Mouse (Mus musculus) gastrocnemius, postnatal 10 days (tissue): ENCODE data around the gene Dip2b. TPM values are rescaled to one million over a fixed set of nuclear protein-coding genes. Genes with fewer than 3 reads are reported as not detected.
A peak's percentile ranks its signal among the peaks of the same experiment; 100 is the strongest.

Source experiments
- DNase-seq: peaks from one replicate; pipeline ENCODE4 v3.0.0; 2021; ENCODE audit warnings: mixed read lengths
- long read RNA-seq, 2 experiments: library from polyadenylated mRNA; stranded (forward); transcript quantifications; one replicate each; pipeline ENCODE4 v2.0.0; 2021
- total RNA-seq, 2 experiments: library from RNA; stranded (reverse); gene quantifications; 2 replicates each; pipeline ENCODE4 v1.2.3; 2021

Dip2b gene
- 10 to 100 TPM; 17.5 to 19.3 TPM for total RNA-seq
- long read RNA-seq, experiment 1, full-length matches to known transcripts, result 1 of 18 reads
- long read RNA-seq, experiment 1, partial matches to known transcripts, result 13 of 18 reads
- long read RNA-seq, experiment 1, other reads (novel, unspliced or antisense), result 4 of 18 reads
- long read RNA-seq, experiment 2, partial matches to known transcripts, result 8 of 19 reads
- long read RNA-seq, experiment 2, other reads (novel, unspliced or antisense), result 11 of 19 reads

- peak; percentile 100 for DNase-seq
Measured at GRCm38 (mm10) chr15:100038470-100038971, at the start of gene Dip2b. TSS of gene Dip2b (plus strand) at chr15:100038664.

- DNase-seq, result no peak
Measured at GRCm38 (mm10) chr15:99993100-99993499, 45.4 kb upstream of the Dip2b start.

GRCm38 (mm10) chr15:99997114-99997804 is 41.2 kb upstream of the Dip2b start:
- no peak for DNase-seq

DNA sequence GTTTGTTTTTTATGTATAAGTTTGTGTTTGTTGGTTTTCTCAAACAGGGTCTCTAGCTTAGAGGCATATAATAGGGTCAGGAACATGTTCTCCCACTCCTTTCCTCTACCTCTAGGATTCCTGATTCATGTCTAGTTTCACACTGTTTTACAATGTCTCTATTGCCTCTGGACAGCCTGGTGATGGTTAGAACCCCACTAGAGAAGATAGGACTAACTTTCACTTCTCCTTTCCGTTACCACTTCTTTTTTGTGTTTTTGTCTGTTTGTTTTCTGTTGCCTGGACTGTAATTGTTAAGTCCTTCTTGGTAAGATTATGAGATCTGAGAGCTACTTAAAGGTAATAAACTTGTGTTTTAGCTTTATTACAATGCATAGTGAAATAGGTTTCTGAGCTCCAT is 39.1 kb upstream of the Dip2b start:
- no peak for DNase-seq

DNA sequence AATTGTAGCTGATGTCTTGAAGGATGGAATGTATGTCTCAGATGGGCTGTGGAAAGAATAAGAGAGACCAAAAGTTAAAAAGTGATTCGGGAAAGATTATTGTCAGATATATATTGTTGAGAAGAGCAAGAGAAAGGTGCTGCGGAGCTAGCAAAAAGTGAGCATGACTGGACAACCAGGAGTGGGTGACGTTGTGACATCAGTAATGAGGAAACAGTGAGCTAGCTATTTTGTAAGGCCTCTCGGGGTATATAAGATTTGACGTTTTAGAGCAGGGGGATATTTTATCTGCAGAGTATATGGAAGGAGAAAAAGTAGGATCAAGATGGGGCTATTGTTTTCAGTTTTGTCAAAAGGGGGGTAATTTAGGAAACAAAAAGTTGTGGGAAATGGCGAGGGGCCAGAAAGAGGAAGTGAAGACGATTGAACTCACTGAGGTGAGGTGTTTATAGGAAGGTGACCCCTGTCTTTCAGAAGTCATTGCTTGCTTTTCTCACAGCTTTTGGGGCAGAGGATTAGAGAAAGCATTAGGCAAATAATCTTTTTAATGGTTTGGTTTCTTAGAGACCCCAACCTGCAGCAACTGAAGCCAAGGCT is 33.7 kb upstream of the Dip2b start:
- DNase-seq, result no peak

- DNase-seq, result no peak
Measured at GRCm38 (mm10) chr15:100006180-100006579, 32.3 kb upstream of the Dip2b start.

DNA sequence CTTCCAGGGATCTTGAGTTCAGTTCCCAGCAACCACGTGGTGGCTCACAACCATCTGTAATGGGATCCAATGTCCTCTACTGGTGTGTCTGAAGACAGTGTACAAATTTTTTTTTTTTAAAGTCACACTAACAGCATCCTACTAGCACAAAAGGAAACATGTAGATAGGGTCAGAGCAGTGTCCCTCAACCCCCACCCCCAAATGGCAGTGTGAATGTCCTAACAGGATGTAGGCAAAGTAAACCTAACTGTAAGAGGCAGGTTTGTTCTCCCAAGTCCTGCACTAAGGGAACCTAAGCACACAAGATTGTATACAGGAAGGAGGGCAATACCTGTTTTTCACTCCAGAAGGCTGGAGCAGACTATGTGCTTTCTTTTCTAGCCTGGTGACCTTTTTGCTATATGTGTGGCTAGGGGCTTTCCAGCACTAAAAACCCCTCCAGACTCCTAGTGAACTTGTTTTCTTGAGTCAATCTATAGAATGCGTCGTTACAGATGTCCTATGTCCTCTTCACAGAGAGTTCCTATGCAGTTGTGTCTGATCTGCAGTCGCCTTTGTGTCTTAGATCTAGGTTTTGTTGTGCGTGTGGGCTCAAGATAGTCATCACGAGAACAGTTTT is 20.1 kb upstream of the Dip2b start:
- no peak for DNase-seq

GRCm38 (mm10) chr15:100021175-100021574 is 17.3 kb upstream of the Dip2b start:
- DNase-seq, result no peak

- peak; percentile 19 for DNase-seq
Measured at GRCm38 (mm10) chr15:100022923-100023322, 15.5 kb upstream of the Dip2b start.

DNA sequence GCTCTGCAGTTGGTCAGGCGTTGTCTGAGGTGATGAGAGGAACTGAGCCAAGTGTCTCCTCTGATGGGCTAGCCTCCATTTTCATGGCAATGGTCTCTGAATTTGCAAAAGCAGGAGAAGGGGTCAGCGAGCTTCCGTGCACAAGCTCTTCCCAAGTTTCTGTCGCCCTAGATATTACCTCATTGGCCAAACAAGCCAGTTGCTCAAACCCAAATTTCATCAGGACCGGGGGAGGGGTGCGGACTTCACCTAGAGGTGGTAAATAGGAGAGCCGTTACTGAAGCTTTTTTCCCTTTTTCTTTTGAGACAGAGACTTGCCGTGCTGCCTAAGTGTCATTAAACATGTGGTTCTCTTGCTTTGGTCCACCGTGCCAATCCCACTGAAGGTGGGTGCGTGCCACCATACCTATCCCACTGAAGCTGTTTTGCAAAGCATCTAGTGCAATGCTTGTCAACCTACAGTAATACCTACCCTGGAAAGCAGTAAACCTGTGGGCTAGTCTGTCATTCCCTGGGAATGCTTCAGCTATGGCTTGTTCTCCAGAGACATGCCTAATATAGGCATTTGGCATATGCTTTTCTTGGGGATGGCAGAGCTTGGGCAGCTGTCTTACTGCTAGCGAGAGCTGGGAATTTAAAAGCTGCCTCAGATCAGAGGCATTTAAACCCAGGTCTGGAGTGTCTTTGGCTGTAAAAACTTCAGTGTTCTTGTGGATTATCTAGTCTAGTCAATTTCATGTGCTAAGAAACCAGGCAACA is 13.2 kb upstream of the Dip2b start:
- no peak for DNase-seq

- no peak for DNase-seq
Measured at GRCm38 (mm10) chr15:100028133-100028532, 10.3 kb upstream of the Dip2b start.

DNA sequence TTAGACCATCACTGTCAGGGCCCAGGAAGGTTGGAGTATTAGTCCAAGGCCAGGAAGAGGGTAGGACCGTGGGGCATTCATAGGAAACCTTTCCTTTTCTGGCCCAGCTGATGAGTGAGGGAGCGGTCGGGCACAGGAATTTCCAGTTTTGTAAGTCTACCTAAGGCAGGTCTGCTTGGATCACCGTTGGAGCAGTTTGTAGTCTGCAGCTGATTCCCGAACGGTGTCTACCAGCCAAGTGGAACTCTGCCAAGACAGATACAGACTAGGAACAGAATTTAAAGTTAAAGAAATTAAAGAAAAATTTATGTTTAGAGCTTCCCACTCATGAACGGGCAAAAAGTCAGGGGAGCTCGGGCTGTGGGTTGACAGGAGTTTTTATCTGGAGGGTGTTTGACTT is 9.0 kb upstream of the Dip2b start:
- DNase-seq, result no peak

- DNase-seq, result no peak
Measured at GRCm38 (mm10) chr15:100029900-100030299, 8.6 kb upstream of the Dip2b start.

- DNase-seq, result no peak
Measured at GRCm38 (mm10) chr15:100032546-100032945, 5.9 kb upstream of the Dip2b start.

GRCm38 (mm10) chr15:100039001-100039701 is 687 bp downstream of the Dip2b start:
- DNase-seq, result peak; percentile 55

- DNase-seq, result no peak
Measured at GRCm38 (mm10) chr15:100040541-100041266, 2.2 kb downstream of the Dip2b start.

DNA sequence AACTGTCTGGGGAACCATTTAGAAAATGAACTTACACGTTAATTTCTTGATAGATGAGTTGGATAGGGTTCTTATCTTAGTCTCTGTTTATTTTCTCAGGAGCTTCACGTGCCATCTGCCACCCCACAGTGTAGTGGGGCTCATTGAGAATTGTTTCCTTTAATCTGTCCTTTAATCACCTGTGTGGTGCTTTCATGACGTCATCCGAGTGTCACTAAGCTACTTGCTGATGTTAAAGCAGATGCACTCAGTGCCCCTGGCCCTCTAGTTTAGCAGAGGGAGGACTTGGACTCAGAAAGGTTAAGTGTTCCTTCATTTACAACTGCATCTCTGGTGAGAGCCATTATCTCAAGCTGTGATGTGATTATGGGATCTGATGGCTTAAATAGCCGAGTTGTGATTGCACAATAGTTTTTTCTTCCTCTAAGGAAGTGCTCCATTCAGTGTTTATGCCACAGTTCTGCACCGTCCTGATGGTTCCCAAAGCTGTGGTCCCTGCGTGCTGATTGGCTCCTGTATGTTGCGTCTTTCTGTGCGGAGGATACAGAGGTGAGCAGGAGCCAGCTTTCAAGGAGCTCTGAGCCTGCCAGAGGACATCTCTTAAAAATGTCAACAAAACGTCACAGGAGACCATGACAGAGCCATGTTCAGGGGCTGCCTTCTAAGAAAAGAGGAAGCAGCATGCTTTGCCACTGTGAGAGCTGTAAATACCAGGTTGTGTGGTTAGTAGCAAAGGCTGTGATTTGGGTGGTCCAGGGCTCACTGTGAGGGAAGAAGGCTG is 3.0 kb downstream of the Dip2b start:
- no peak for DNase-seq

DNA sequence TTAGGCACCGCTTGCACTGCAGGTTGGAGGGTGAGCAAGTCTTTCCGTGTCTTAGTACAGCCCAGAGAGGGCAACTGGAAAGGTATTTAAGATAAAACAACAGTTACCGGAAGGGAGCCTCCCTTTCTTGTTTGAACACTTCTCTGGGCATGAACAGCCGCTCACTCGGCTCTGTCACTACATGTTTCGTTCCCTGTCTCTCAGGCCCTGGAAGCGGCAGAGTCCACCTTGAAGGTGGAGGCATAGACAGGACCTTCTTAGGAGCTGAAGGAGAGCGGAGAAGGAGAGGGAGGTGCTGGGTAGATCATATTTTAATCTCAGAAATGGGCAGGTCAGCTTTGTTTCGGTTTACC is 3.6 kb downstream of the Dip2b start:
- DNase-seq, result no peak

GRCm38 (mm10) chr15:100045576-100045975 is 7.1 kb downstream of the Dip2b start:
- DNase-seq, result no peak

GRCm38 (mm10) chr15:100049496-100050087 is 11.1 kb downstream of the Dip2b start:
- no peak for DNase-seq
